Mouse (Mus musculus) bone marrow, adult 2 months (tissue): ENCODE results near the gene Zfp568. TPM values are rescaled to one million over a fixed set of nuclear protein-coding genes. Genes with fewer than 3 reads are reported as not detected.

Source experiments
- H3K27ac ChIP-seq: fragments of 200-500 bp; 2 replicates; pipeline ENCODE4 v1.5.1; 2012; ENCODE audit warnings: low read depth, mild to moderate bottlenecking, control low read depth, inconsistent platforms, low read length; ENCODE audit not compliant: control insufficient read depth, poor library complexity, insufficient read depth
- H3K4me1 ChIP-seq: fragments of 200-500 bp; 2 replicates; pipeline ENCODE4 v1.6.1; 2011; ENCODE audit warnings: low read length; ENCODE audit not compliant: control insufficient read depth, insufficient read depth
- H3K4me3 ChIP-seq: fragments of 200-500 bp; replicated peaks from 2 replicates; pipeline ENCODE3; 2011; ENCODE audit warnings: mild to moderate bottlenecking, low read depth, low read length, control low read depth; ENCODE audit not compliant: control insufficient read depth
- CTCF ChIP-seq: fragments of 200-500 bp; IDR thresholded peaks from 2 replicates; pipeline ENCODE4 v1.5.1; 2011; ENCODE audit warnings: low read length, control low read depth; ENCODE audit not compliant: control insufficient read depth, insufficient read depth
- POLR2A ChIP-seq: fragments of 200-500 bp; IDR thresholded peaks from 2 replicates; pipeline ENCODE4 v1.6.1; 2011; ENCODE audit warnings: low read depth, mild to moderate bottlenecking, control low read depth, low read length, borderline replicate concordance; ENCODE audit not compliant: control insufficient read depth
- WGBS: fragments of 180-500 bp; shearing (Covaris S2); methylation state at CpG from one replicate; pipeline ENCODE4 v1.1.7; 2018; 5-methylcytosine and 5-hydroxymethylcytosine counted together
- polyA plus RNA-seq: library from polyadenylated mRNA; stranded (reverse); fragments of >200 nt; gene quantifications from 2 replicates; pipeline ENCODE4 v1.2.4, GENCODE M21; 2011; ENCODE audit warnings: low replicate concordance; ENCODE audit not compliant: missing spikeins, insufficient read depth, insufficient read length

The Zfp568 gene
- polyA plus RNA-seq, 1 experiment: 11.8 TPM

DNA sequence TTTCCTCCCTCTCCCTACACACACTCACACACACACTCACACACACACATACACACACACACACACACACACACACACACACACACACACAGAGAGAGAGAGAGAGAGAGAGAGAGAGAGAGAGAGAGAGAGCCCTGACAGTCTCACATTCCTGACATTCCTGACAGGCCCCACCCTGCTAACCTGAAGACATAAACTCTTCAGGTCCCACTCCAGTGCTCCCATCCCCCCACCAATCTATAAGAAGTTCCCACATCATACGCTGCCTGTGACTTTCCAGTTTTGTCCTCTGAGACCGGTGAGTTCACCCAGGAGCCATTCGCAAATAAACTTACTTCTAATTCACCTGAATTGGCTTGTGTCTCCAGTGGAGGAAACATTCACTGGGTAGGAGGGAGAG is 1.9 kb upstream of the Zfp568 start:
- no peak overlapping the region for H3K4me3 ChIP-seq
- 90% methylated on average over 3 of the region's 3 CpGs for WGBS
- no peak for TF ChIP-seq CTCF
- TF ChIP-seq POLR2A: no peak

DNA sequence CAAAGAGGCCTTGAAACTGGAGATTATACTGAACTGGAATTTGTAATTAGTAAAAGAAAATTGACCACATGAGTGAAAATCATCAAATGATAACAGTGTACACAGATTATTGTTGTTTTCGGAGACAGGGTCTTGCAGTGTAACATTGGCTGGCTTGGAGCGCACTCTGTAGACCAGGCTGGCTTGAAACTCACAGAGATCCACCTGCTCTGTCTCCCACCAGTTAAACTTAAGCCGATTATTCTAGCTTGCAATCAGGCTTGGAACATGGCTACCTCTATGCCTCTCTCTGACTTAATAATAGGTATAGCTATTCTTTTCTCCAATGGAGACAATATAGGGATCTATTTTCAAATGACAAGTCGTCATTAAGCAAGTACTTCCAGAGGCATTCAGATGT is 1.4 kb upstream of the Zfp568 start:
- WGBS: 88% methylated on average over 4 of the region's 4 CpGs
- Histone ChIP-seq H3K4me1 (no peaks in the 10 kb centered on the region; the same call in 1 of the 2 replicates), H3K4me3 (no peak overlapping the region), H3K27ac (no peak overlapping the region)
- TF ChIP-seq CTCF (no peak), POLR2A (no peak)

More for the DNA sequence above, 1.9 kb upstream of the Zfp568 start:
- no peaks in the 10 kb centered on the region; the same call in 1 of the 2 replicates for H3K4me1 ChIP-seq
- no peak overlapping the region for H3K27ac ChIP-seq

DNA sequence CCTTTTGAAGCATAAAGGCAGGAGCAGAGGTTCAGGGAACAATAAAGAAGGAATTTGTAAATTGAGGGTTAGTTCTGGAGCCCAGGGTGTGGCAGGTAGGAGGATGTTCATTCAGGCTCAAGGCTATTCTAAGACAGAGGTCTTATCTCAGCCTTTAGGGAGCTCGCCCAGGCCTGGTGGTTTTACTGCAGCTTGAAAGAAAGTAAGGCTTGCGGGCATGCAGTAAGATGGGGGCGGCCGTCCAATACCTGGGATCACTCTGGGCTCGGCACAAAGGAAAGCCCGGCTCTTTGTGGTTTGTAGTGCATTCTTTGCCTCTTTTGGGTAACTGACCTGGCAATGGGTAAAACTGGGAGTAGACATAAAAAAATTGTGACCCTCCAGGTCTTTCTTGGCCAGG is 824 bp upstream of the Zfp568 start:
- 45% methylated on average over 6 of the region's 6 CpGs for WGBS

DNA sequence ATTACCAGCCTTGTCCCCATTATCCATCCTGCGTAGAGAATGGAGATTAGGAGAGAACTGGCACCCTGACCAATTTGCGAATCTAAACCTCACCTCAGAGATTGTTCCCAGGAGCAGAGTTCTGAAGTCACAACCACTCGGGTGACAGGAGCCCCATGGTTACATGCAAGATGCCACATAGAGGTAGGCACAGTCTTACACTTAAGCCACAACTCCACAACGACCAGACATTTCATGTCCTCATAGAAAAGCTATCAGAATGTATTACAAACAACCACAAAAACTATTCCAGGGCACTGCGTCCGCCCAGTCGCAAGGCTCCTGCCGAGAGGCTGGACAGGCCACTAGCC is 440 bp upstream of the Zfp568 start:
- TF ChIP-seq POLR2A (no peak), CTCF (no peak)
- 2% methylated on average over 8 of the region's 8 CpGs for WGBS
- Histone ChIP-seq H3K27ac (peak overlapping the region; percentile 95), H3K4me1 (no peaks in the 10 kb centered on the region; the same call in 1 of the 2 replicates), H3K4me3 (peak overlapping the region; percentile 89)

More for the DNA sequence above, 824 bp upstream of the Zfp568 start:
- H3K4me1 ChIP-seq: no peaks in the 10 kb centered on the region; the same call in 1 of the 2 replicates
- H3K27ac ChIP-seq: no peak overlapping the region
- peak overlapping the region; percentile 89 for H3K4me3 ChIP-seq
- TF ChIP-seq POLR2A (no peak), CTCF (no peak)

DNA sequence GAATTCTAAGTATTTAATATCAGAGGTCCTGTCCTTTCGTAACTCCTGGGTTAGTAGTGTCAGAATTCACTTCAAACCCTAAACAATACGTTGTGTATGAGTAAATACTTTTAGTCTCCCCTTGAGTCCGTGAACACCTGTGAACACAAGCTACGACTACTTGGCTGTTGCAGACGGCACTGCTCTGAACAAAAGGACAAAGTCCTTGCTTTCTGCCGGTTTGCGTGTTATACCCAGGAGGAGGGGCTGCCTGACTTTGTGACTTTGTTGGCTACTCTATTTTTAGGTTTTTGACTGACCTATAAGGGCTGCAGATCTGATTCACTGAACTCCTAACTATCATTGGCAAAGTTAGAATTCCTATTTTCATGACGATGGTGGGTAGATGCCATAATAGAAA is 2.3 kb downstream of the Zfp568 start:
- H3K4me3 ChIP-seq: no peak overlapping the region
- no peaks in the 10 kb centered on the region; the same call in 1 of the 2 replicates for H3K4me1 ChIP-seq
- WGBS: 89% methylated on average over 8 of the region's 8 CpGs
- H3K27ac ChIP-seq: no peak overlapping the region
- TF ChIP-seq POLR2A (no peak), CTCF (no peak)

DNA sequence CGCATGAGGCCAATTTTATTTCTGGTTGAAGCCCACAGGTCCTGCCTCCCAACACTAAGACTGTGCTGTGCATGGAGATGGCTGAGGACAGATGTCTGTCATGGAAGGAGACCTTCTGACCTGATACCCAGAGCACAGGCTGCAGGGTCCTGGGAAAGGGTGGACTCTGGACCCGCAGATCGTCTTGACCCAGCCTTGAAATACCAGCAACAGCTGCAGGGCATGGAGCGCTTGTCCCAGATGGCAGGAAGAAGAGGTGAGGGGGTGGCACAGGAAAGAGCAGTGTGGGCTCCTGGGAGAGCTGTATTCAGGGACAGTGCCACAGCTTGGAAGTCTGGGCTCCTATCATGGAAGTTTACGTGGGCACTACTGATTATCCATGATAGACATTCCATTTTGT is 3.8 kb downstream of the Zfp568 start:
- Histone ChIP-seq H3K4me1 (no peaks in the 10 kb centered on the region; the same call in 1 of the 2 replicates), H3K27ac (no peak overlapping the region), H3K4me3 (no peak overlapping the region)
- 92% methylated on average over 5 of the region's 5 CpGs for WGBS
- no peak for TF ChIP-seq CTCF
- no peak for TF ChIP-seq POLR2A

DNA sequence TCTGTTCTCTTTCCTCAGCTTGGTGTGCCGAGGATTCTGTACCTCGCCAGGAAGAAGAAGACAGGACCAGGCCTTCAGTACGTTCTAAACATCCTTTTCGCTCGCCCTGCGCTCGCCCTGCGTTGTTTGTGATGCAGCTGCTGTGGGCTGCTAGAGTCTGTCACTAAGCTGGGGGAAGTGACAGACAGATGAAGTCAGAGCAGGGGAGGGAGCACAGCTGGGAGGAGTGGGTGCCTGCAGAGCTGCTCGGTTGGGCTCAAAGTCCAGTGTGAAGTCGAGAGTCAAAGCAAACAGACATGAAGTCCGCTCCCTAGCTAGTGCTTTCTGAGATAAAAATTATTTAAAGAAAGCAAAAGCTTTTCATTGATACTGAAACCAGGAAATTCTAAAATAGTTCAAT is 5.3 kb downstream of the Zfp568 start:
- Histone ChIP-seq H3K4me1 (no peaks in the 10 kb centered on the region; the same call in 1 of the 2 replicates), H3K4me3 (no peak overlapping the region), H3K27ac (no peak overlapping the region)
- WGBS: 87% methylated on average over 11 of the region's 11 CpGs
- no peak for TF ChIP-seq POLR2A
- TF ChIP-seq CTCF: no peak

DNA sequence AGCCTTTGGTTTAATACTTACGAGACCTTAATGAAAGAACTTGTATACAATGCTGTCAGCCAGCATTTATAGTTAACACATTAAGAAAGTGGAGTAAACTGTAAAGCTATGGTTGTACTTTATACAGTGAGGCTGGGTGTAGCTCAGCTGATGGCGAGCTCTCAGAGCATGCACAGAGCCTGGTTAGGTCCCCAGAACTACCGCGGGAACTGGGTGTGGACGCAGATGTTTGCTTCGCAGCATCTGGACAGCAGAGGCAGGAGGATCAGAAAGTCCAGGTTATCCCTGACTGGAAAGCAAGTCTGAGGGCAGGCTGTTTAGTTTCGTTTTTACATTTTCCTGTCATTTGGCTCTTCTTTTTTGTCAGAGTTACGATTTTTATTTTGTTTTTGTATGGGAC is 8.9 kb downstream of the Zfp568 start:
- WGBS: 87% methylated on average over 8 of the region's 8 CpGs
- TF ChIP-seq CTCF (no peak), POLR2A (no peak)
- H3K4me3 ChIP-seq: no peak overlapping the region
- no peaks in the 10 kb centered on the region for H3K4me1 ChIP-seq
- H3K27ac ChIP-seq: no peak overlapping the region

DNA sequence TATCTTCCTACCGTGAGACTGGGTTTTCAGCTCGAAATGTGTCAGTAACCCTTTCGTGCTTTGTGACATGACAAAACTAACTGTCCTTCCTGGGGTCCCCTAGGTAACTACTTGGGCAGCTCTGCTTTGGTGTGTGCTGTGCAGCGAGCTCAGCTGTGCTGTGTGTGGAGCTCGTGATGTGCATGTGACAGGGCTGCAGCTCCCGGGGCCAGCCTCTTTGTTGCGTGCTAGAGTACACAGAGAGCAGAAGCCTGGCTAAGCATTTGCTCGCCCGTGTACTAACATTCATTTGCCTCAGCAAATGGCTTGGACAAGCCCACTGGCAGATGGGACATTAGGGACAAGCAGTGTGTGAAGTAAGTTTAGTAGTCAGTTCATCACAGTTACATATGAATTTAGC is 9.6 kb downstream of the Zfp568 start:
- TF ChIP-seq POLR2A (no peak), CTCF (no peak)
- 89% methylated on average over 9 of the region's 9 CpGs for WGBS
- Histone ChIP-seq H3K4me3 (no peak overlapping the region), H3K4me1 (no peaks in the 10 kb centered on the region), H3K27ac (no peak overlapping the region)

DNA sequence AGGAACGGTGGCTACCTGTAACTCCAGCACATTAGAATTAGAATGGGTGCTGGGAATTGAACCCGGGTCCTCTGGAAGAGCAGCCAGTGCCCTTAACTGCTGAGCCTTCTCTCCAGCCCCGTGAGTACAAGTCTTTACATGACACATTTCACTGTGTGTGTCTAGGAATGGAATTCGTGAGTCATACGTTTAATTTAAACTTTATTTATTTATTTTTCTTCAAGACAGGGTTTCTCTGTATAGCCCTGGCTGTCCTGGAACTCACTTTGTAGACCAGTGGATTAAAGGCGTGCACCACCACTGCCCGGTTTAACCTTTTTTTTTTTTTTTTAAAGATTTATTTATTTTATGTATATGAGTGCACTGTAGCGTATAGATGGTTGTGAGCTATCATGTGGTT is 11.4 kb downstream of the Zfp568 start:
- Histone ChIP-seq H3K4me1 (no peaks in the 10 kb centered on the region), H3K4me3 (no peak overlapping the region), H3K27ac (no peak overlapping the region)
- no peak for TF ChIP-seq CTCF
- TF ChIP-seq POLR2A: no peak
- 91% methylated on average over 8 of the region's 8 CpGs for WGBS
